Mouse (Mus musculus): Measurements from ENCODE around the gene Abr.
A peak's percentile ranks its signal among the peaks of the same experiment; 100 is the strongest.

The Abr gene

DNA sequence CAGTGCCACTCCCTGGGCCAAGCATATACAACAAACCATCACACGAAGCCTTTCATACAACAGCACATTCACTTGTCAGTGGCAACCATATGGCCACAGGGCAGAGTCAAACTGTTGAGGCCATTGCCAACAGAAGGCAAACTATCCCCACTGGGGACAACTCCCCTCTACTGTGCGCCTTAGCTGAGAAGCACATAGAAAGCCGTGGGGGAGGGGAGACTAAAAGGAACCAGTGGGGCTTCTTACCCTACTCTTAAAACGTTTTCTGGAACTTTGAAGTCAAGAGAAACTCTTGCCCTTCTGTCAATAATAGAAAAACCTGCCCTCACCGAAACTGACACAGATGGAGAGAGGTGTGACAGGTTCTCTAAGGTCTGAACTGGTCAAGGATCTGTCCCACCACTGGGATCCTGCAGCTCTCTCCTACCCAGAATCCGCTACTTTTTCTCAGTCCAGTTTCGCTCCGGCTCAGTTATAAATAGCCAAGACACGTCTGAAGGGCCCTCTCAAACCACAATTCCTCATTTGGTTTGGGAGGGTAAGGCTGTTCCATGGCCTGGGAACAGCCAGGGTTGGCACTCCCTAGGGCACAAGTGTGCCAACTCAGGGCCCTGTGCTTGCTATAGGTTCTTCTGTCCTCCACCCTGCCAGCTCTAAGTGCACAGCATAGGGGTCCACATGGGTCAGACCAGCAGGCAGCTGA lies 124.9 kb downstream of the Abr start:
- ATAC-seq (ENCODE audit: insufficient number of reproducible peaks, low FRiP score, low TSS enrichment), result no peak

DNA sequence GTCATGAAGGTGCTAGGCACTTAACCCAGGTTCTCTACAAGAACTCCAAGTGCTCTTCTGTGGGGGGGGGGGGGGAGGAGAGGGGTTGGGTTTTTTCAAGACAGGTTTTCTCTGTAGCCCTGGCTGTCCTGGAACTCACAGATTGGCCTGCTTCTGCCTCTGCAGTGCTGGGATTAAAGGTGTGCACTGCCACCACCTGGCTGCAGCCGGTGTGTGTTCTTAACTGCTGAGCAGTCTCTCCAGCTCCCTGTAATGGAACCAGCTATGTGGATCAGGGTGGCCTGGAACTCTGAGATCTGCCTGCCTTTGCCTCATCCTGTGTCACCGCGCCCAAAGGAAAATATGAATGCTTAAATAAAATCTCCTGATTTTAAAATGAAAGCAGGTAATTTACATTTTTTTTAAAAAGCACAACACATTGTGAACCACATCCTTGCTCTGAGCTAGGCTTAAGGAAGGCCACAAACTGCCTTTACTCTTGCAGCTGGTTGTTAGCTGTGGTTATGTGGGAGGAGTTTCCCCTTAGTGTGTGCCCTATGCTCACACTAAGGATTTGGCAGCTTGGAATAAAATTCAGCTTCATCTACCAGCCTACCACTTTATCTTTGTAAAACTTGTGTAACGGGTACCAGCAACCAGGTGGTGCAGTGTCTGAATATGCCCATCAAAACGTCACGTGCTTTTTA lies 125.9 kb downstream of the Abr start:
- ATAC-seq (ENCODE audit: insufficient number of reproducible peaks, low FRiP score, low TSS enrichment), result no peak

DNA sequence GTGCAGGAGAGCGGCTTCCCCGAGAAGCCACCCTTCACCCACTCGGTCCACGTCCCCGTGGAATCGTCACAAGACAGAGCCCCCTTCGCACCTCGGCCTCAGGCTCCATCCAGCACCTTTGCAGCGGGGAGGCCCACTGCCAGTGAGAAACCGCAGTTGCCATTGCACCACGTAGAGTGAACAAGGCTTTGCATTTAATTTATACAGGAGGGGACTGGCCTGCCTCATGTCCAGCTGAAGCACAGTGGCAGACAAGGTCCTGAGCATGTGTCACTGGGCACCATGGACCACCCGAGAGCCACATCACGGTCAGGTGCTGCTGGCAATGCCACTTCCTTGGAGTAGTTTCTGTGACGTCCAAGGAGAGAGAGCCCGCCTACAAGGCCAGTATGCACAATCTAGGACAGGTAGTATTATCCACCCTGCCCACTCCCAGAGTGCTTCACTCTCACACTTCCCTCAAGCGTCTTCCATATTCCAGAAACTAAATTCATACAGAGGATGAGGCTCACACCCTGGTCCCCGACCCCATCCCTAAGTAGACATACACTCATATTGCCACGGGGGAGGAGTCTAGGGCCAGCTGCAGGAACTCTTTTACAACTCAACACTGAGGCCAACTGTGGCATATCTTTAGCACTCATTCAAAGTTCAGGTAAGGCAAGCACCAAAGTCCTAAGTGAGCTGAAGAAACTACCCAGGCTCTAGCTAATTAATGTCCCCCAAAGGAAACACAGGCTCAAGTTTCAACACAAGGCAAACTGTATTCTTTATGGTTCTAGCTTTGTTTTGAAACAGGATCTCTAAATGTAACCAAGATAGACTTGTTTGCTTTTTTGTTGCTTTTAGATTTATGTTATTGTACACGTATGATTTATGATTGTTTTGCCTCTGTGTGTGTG lies 126.7 kb downstream of the Abr start:
- ATAC-seq (ENCODE audit: insufficient number of reproducible peaks, low FRiP score, low TSS enrichment), result 0 out of 2 replicates have a peak, but pooled peaks have one; percentile 28

DNA sequence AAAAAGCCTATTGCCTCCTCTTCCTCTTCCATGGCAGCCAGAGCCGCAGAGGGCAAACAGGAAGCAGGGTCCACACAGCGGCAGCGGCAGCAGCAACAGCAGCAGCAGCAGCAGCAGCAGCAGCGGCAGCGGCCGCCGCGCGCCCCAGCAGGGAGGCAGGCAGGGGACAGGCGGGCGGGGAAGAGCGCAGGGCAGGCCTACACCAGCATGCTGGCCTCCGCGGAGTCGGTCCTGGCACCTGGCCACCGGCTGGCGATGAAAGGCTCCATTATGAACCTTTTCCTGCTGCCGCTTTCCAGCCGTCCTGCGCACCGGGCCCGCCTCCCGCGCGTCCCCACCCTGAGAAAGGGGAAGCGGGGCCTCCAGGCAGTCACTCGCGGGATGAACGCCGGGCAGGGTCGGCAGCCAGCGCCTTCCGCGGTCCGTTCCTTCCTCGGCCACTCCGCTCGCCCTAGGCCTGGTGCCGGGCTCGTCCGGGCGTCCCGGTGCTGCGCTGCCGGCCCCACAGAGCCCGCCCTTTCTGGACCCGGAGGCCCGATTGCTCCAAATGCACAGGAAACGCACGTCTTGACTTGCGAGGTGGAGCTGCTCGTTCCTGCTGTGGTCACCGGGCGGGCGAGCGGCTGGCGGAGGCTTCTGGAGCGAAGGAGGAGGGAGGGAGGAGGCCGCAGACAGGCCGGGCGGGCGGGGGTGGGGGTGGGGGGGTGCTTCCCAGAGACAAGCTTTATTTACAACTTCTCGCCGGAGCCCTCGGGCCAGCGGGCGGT lies 127.6 kb downstream of the Abr start:
- ATAC-seq (ENCODE audit: insufficient number of reproducible peaks, low FRiP score, low TSS enrichment), result peak; percentile 47; the same call in 1 of the 2 replicates

DNA sequence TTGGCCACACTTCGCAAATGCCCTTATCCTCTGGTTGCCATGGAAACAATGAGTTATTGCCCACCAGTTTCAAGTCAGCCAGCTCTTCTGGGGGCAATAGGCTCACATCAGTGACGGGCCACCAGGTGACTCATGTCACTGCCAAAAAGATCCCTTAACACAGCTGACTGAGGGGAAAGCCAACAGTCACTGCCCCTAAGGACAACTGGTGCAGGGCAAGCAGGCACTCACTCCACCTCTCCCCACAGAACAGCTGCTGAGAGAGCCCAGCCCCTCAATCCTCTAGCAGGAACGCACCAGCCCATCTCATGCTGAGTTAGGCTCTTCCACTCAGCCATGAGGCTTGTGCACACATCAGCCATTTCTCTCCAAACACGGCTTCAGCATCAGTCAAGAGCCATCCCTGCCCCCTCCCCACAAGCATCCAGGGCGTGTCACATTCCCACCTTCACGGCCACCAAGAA lies 128.3 kb downstream of the Abr start:
- ATAC-seq (ENCODE audit: insufficient number of reproducible peaks, low FRiP score, low TSS enrichment), result no peak

DNA sequence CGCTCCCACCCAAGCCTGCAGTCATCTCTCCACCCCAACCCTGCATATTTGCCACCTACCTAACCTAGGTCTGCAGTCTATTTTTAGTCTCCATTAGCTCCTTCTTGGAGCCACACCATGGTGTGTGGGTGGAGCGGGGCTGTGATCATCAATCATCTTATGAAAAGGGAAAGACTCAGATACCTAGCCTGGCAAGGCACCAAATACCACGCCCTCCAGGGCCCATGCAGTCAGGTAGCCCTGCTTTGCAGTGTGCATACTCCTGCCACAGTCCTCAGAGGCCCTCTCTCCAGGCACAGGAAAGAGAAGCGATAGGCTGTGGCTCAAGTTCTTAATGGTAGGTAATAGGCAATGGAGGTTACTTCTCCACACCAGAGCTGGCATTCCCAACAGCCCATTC lies 128.9 kb downstream of the Abr start:
- ATAC-seq (ENCODE audit: insufficient number of reproducible peaks, low FRiP score, low TSS enrichment), result no peak

DNA sequence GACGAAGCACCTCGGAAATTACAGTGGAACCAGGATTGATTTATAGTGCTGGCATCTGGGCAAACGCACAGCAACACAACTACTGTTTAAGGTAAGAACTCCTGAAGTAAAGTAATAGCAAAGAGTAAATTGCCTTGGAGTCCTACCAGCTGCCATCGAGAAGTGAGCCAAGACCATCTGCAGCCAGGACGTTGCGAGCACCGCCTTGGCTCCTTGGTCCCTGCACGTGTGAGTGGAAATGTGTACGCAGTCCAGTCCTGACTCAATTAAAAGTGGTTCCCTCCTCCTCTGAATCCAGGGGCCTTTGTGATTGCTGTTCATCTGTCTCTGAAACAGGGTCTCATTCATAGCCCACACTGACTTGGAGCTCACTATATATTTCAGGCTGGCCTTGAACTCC lies 130.3 kb downstream of the Abr start:
- ATAC-seq (ENCODE audit: insufficient number of reproducible peaks, low FRiP score, low TSS enrichment), result no peak

DNA sequence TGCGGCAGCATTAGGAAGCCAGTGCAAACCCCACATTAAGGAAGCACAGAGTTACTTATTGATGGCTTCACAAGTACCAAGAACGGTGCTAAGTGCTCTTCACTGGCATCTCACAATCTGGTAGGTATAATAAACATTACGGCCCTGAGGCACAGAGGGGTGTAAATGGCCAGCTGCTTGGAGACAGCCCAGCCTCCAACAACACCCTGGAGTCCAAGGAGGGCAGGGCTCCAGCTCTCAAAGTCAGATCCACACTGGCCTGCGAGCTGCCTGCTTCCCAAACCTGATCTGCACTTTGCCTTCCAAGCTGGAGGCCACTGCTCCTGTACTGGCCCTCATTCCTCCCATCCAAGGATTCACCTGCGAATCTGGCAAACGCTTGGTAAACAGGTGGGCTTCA lies 132.7 kb downstream of the Abr start:
- no peak for ATAC-seq (ENCODE audit: insufficient number of reproducible peaks, low FRiP score, low TSS enrichment)

DNA sequence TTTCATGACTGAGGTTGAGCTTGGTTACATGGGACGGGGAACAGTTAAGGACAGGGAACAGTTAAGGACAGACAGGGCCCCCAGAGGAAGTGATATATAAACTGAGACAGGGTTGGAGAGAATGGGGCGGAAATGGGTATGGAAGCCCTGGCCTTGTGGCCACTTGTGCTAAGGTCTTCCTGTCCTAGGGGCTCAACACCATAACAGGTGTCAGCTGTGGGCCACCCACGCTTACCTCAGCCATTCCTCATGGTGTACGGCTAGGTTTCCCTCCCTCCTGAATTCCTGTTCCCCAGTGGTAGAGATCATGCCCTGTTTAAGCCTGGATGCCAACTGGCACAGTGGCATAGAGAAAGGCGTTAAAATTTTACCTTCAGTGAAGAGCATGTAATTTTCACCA lies 135.1 kb downstream of the Abr start:
- ATAC-seq (ENCODE audit: insufficient number of reproducible peaks, low FRiP score, low TSS enrichment), result no peak

DNA sequence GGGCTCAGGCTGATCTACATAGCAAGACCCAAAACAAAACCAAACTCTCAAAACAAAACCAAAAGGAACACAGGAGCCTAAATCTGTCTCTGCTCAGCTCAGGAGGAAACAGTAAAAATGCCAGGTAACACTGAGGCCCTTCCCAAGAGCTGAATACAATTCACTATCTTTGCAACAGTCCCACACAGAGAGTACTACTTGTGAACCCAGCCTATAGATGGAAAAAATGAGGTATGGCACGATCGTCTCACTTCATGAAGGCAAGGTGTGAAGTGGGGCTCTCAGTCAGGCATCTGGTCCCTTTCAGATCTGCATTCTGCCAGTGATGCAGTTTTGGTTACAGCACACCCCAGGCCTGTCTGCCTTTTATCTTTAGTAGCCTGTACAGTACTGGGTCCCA lies 138.1 kb downstream of the Abr start:
- no peak for ATAC-seq (ENCODE audit: insufficient number of reproducible peaks, low FRiP score, low TSS enrichment)

DNA sequence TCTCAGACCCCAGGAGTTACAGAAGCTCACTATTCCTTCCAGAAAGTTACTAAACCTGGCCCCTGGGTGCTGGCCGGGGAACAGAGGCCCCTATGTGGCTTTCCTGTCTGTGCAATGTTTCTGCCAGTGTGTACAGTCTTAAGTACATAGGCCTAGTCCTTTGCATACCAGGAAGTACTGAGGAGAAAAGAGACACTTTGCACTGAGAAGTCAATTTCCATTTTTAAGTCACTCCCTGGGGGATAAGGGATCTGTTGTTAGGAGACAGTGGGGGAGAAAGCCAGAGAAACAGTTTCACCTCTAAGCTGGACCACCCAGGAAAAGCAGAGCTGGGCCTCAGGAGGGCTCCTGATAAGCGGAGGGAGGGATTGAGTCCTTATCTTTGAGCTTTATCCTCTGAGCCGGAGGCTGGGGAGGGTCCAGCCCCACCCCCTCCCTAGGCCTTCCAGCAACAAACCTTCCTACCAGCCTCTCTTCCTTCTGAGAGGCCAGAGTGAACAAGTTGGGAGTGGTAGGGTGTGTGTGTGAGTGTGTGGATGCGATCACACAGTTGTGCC lies 138.9 kb downstream of the Abr start:
- ATAC-seq (ENCODE audit: insufficient number of reproducible peaks, low FRiP score, low TSS enrichment), result no peak

DNA sequence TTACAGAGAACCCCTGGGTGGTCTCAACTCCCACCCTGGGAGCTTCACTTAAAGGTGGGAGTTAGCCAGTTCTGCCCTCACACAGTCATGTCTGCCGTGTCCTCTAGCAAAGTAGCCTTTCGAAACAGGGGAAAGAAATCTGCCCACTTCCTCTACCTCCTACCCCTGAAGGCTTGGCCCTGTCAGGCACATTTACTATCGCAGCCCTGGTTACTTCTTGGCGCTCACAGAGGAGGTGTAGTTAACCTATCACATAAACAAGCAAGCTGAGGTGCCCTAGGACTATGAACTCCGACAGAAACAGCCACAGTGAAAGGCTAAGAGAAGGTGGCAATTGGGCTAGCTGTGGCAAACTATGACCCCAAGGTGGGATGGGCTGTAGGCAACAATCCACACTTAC lies 139.4 kb downstream of the Abr start:
- ATAC-seq (ENCODE audit: insufficient number of reproducible peaks, low FRiP score, low TSS enrichment), result no peak

DNA sequence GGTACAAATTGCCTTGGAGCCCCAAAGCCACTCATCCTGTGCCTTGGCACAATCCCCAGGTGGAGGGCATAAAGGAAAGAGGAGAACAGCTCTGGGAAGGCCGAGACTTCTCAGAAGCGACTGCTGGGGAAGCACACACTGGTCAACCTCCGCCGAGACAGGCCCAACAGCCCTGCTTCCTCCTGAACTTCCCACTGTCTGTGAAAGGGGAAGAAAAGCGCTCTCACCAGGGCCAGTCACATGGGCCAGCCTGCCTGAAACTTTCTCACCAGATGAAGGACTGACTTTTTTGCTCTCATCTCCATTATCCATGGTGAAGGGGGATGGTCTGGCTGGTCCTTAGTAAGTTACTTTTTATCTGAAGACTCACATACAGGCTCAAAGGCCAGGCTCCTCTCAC lies 139.9 kb downstream of the Abr start:
- no peak for ATAC-seq (ENCODE audit: insufficient number of reproducible peaks, low FRiP score, low TSS enrichment)

DNA sequence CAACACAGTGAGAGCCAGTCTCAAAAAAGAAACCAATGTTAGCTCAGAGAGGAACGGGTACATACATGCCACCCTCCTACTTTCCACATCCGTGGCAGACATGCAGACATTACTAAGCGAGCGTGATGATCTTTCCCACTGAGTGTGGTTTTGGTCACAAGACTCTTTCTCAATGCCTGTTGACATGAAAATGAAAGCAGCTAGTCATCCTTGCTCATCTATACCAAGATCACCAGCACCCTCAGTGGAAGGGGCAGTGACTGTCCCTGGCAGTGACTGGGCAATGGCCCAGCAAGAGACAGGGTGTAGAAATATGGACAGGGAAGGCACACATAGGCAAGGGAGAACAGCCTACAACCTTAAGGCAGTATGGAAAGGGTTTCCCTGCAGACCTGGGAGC lies 142.4 kb downstream of the Abr start:
- ATAC-seq (ENCODE audit: insufficient number of reproducible peaks, low FRiP score, low TSS enrichment), result no peak

DNA sequence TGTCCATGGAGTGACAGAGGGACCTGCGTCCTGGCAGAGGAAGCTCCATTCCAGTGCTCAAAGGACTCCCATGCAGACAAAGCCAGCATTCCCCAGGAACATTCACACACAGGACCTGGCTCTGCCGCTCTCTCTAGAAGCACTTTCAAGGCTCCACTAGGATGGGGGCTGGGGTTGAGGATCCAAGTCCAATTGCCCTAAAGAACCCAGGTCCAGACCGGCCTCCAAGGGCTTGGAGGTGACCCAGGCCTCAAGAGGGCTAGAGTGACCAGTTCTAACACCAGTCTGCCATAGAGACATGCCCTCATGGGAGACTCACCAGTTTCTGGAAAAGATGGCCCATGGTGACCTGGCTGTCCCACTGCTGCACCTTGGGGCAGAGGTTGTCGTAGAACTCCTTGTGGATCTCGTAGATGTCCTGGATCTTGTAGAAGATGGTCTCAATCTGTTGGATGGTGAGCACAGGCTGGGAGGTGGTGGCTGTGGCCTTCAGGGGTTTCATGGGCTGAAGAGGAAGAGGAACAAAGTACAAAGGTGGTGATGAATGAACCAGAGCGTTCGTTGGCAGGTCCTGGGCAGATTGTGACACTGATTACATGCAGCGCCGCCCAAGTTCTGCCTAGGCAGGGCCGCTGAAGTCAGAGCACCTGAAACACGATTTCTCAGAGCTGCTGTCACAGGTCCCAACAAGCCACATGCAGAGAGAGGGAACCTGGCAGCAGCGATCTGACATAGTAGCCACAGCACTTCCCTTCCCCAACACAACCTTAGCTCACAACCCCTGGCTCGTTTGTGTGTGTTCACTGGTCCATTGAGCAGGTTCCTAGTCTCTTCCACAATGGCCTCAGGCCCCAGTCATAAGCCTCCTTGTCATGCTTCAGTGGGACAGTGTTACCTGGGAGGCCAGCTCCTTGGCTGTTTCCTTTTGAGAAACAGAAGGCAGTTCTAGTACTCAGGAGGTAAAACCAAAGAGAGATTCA lies 143.1 kb downstream of the Abr start:
- ATAC-seq (ENCODE audit: insufficient number of reproducible peaks, low FRiP score, low TSS enrichment), result no peak

DNA sequence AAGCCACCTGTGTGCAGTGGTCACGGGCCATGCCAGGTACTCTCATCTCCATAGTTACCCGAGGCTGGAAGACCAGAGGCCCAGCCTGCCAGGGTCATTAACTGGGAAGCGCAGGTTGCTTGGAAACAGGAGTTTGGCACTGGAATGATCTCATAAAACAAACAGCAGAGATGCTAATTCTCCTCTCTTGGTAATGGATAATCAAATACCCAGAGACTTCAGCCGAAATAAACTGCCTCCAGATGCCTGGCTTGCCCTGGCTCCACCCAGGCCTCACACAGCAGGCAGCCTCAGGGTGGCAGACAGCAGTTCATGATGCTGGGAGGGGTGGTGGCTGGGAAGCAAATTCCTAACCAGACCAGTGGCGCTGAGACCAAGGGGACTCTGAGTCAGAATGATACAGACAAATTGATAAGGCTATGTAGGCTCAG lies 145.0 kb downstream of the Abr start:
- no peak for ATAC-seq (ENCODE audit: insufficient number of reproducible peaks, low FRiP score, low TSS enrichment)

DNA sequence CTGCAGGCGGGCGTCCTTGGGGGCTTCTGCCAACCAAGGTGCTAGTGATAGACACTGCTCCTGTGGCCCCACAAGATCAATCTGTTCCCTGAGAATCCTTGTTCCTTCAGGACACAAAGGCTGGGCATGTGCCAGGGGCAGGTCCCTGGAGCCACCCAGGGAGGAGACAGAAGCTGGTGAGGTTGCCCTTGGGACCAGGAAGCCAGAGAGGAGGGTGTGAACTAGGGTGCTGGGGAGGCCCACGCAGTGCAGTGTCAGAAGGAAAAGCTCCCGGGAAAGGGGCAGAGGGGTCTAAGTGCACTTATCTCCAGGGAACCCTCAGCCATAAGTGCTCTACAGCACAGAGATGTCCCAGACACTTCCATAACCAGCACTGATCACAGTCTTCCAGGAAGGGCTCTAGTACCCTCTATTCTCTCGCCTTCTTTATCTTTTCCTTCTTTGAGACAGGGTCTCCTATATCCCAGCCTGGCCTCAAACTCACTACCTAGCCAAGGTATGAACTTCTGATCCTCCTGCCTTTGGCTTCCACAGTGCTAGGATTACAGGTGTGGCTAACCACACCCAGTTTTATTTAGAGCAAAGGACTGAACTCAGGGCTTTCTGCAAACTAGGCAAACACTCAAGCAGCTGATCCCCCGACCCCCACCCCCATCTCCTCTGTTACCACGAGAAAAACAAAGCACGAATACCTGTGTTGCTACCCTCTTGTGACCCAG lies 145.6 kb downstream of the Abr start:
- ATAC-seq (ENCODE audit: insufficient number of reproducible peaks, low FRiP score, low TSS enrichment), result no peak

DNA sequence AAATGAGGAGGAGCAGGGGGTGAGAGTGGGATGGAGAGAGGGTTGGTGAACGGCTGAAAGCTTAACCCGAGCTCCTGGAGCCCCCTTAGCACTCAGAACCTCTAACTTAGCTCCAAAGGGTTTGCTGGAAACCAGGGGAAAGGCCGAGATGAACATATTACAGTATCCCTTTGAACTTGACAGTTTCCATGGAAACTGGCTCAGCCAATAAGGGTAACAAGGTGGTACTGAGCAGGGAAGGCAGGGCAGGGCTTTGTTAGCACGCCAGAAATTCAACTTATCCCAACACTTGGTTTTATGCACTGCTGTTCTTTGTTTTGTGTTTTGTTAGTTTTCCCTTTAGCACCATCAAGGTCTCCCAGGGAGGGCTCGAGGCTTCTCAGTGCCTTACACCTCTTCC lies 149.5 kb downstream of the Abr start:
- ATAC-seq (ENCODE audit: insufficient number of reproducible peaks, low FRiP score, low TSS enrichment), result no peak

Measured in cerebellum, adult (tissue).